Mouse (Mus musculus) gastrocnemius, adult 8-10 months (tissue): ENCODE measurements at regions not wholly inside any gene's neighbourhood (a gene's known extent, or its start where the extent isn't known, plus 50 kb on each side); places are given as distances from the start of the nearest gene placed in this dataset.

Experiments
- DNase-seq, 2 experiments: peaks; one replicate each; pipeline ENCODE4 v3.0.0; 2022; ENCODE audit warnings: low spot score in 2 of 2

DNA sequence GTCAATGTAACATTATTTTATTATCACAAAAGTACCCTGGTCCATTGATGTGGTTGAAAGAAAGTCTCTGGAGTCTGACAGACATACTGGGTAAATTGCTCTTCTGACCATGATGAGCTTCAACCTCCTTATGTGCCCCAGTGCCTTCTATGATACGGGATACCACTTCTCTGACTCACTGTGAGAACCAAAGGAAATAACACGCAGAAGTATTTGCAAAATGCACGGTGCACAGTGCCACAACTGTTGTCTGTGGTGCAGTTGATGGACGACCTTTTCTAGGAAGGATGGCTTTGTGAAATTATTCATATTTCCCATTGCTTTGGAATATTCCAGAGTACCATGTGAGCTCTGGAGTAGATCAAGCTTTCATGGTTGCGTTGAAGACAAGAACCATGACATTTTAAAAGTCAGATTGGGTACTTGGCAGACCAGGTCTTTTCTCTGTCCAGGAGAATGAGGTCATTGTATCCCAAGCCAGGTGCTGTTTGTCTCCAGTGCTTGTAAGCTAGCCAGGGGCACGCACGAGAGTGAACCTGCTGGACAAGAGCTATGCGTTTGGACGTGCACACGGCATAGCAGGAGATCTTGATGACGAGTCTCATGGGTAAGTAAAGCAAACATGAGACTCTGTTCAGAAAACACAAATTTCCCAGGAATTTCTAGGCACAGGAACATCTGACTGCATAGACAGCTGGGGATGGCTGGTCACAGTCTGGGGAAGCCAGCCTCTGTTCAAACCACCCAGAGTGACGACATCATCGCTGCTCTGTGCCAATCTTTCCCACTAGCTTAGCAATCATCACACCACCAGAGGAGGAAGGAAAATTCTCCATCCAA, 74.0 kb upstream of the 1700024P04Rik start:
- peak in 1 of 2 experiments; percentile 24 for DNase-seq

DNA sequence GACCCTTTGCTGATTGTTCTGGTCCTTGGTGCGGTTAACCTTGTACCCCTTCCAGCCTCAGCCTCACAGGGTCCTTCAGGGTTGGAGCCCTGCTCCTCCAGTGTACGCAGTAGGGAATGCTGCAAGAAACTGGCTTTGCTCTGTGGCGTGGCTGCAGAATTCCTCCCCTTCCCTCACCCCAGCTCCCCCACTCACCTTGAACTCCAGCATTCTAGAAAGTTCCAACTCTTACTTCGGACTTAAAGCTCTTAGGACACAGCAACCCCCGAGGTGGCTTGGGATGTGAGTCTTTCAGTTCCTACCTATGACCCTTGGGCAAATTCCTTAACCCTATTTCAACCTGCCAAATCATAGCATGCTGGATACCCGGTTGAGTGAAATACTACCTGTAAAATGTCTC, 73.3 kb upstream of the 1700024P04Rik start:
- no peak for DNase-seq

DNA sequence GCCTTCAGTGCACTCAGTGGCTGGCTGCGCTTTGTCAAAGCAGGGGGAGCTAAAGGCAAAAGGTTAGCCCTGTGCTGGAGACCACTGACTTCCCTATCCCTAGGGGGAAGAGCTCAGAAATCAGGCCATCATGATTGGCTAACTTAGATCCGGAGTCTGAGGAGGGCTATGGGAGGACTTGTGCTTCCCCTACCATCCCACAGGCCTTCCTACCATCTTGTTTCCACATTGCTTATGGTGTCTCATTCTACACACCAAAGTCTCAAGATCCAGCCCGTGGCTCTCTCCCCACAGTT, 72.9 kb upstream of the 1700024P04Rik start:
- no peak for DNase-seq

DNA sequence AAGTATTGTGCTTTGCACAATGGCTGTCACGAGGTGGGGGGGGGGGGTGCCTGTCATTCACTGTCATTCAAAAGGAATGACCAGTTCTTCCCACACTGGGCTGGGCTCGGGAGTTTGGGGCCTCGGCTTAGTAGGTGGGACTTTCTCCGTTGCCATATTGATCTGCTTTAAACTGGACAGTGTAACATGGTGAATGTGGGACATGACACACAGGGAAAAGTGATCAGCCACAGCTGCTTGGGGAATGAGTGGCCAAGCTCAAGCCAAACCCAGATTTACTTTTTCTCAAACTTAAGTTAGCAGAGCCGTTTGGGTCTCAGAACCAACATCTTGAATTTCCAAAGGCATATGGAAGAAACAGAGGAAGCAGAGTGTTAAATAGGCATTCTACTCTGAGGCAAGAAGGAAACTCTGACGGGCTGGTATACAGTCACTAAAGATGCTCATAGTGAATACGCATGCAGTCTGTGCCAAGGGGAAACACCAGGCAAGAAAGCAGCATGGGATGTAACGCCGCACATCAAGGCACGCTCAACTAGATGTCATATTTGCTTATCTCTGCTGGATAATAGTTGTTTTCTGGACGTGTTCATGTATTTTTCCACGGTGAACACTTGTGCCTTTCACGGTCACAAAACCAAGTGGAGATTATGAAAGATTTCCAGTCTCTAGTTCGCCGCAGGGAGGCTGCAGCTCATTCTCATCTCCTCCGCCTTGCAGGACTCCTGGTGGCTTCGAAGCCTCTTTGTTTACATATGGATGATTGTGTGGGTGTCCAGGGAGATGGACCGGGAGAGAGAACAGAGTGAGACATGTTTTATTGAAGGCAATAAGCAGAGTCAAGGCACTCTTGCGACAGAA, 72.3 kb upstream of the 1700024P04Rik start:
- no peak for DNase-seq

DNA sequence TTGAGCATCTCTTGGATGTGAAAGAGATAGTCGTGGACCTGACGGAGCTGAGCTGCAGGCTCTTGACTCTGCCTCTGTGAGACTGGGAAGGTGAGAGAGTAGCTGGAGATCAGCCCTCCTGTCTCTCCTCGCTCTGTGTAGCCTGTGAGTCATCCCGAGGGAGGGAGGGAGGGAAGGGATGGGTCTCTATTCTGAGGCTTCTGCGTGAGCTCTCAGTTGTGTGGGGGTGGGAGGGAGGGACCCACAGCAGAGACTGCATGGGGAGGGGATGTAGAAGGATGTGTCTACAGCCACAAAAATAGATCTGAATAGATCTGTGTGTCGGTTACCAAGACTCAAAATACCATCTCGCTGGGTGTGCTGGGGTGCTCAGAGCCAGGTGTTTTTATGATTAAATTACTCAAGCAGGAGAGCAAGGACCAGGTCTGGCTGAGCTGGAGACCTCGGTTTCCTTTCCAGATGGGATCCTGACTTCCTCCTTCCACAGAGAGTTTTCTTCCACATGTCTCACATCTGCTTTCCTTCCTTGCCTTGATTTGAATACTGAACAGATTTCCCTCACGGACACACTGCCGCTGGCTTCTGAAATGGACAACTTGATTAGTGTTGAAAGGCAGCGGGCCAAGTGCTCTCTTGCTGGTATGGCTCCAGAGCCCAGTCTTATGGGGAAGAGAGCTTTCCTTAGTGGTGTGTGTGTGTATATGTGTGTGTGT, 71.4 kb upstream of the 1700024P04Rik start:
- DNase-seq: peak in 1 of 2 experiments; percentile 32

DNA sequence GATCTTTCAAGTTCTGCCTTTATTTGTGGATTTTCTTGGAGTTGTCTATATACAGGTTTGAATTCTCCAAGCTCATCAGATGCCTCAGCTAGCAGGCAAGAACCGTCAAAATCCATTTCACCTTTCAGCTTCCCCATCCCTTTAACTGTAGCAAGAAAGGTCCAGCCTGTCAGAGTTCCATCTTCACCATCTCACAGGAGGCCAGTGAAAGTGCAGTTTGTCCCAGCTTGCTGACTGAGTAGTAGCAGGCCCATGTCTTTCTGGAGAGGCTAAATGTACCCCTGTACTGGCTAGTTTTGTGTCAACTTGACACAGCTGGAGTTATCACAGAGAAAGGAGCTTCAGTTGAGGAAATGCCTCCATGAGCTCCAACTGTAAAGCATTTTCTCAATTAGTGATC, 67.7 kb upstream of the 1700024P04Rik start:
- no peak for DNase-seq

DNA sequence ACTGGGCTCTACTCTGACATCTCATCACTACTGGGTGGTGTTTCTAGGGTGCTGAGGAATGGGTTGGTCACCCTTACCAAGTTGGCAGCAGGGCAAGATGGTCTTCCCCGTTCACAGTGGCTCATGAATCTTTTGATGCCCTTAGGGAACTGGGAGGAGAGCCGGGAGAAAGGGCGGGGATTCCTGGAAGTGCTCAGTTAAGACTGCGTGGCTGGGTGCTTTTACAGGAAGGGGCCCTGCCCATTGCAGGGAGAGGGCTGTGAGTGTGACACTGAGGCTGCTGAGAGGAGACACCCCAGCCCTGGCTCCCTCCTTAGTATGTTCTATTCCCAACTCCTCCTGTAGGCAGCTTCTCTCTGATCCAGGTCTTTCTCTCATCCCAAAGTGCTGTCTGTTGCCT, 65.3 kb upstream of the 1700024P04Rik start:
- DNase-seq: no peak

DNA sequence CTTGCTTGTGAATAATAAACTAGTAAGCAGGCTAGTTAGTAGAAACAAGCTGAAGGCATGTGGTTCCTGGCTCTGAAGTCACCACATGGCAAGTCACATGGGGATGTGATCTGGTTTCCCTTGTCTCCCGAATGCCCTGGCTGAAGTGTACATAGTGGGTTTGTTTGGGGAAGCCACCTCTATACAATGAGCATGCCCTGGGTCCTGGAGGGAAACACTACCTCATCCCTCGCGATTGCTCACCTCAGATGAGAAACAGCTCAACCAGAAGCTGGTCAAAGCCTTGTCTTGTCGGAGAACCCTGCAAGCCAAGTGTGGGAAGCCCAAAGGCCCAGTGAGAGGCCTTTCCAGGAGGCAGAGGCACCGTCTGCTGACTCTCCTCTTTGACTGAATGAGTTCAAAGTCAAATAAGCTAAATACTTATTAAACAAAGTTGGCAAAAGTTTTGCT, 64.3 kb upstream of the 1700024P04Rik start:
- DNase-seq: no peak

DNA sequence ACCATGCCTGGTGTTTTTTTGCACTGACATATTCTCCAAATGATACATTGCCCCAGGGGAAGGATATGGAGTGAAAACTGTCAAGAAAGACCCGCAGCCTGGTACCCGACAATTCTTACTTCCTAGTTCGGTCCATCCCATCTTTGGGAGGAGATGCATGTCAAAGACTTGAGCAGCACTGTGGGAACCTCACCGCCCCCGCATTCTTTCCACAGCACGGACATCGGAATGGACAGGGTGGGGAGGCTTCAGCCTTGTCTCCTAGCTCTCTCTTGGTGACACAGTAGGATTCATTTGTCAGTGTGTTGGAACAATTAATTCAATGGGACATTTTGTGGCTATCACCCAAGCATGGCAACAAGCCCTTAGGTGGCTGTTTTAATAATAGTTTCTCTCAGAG, 62.9 kb upstream of the 1700024P04Rik start:
- DNase-seq: no peak

DNA sequence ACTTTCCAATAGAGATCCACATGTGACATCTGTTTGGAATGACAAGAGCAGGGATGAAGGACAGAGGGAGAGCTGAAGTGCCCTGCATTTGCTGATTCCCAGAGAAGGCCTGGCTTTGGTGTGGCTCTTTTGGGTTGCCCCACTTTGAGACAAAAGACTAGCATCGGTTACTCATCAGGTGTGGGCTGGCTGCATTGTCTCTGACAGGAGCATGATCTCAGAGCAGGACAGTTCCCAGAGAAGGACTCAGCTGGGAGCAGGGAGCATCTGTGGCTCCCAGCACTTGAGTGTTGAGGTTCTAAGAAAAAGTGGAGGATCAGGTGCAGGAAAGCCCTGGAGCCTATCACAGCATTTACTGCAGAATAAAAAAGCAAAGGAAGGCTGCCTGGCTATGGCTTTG, 62.4 kb upstream of the 1700024P04Rik start:
- DNase-seq: no peak

DNA sequence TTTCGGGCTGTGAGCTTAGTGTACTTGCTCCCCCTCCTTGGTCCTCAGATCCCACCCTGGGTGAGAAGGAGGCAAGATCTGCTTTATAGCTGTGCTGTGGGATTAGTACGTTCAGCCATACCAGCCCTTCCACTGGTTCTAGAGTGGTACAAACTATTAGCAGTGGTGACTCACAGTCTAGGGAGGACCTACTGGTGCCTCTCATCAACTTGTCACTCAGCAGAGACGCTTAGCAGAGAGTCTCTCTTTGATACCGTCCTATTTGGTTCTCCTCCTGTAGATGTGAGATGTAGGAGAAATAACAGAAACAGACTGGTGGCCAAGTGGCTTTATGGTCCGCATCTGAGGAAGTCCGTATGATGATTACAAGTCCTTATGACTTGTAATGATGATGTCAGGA, 57.7 kb upstream of the 1700024P04Rik start:
- no peak for DNase-seq

DNA sequence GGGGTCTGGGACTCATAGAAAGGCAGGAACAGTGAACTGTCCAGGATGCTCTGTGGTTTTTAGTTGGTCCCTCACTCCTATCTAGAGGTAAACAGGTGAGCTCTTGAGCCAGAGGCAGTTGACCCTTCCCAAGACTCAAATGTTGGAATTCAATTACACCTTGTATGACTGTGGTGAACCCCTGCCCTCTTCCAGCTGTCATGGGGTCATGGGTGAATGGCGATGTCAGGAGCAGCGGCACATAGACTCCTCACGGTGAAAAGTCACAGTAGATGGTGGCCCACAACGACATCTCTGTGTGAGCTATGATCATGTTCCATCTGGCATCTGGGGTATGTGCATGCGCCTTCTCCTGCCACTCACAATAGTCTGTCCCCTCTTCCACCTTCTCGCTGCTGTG, 56.9 kb upstream of the 1700024P04Rik start:
- no peak for DNase-seq

DNA sequence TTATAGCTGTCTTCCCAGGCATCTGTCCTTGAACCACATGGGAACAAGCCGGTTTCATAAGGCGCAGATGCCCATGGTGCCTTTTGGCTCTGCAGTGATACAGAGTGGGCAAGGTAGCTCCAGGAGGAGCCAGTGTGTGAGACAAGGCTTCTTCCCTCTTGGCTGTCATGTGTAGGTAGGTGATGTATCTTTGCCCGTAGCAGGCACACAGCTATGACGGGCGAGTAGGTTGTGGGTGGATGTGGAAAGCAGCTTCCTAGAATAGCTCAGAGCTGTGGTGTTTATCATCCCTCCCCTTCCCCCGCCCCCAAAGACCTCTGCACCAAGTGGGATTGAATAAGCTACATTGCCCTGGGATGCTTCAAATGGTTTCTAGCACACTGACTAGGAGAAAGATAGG, 56.5 kb upstream of the 1700024P04Rik start:
- no peak for DNase-seq

DNA sequence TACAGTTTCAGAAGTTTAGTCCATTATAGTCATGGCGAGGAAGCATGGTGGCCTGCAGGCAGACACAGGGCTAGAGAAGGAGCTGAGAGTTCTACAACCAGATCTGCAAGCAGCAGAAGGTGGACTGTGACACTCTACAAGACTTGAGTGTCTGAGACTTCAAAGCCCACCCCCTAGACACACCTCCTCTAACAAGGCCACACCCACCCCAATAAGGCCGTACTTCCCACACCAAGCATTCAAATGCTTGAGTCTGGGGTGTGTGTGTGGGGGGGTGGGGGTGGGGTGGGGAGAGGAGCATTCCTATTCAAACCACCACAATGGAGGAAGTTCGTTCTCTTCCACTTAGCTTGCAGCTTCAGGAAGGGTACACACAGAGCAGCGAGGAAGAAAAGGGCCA, 55.8 kb upstream of the 1700024P04Rik start:
- DNase-seq: no peak

DNA sequence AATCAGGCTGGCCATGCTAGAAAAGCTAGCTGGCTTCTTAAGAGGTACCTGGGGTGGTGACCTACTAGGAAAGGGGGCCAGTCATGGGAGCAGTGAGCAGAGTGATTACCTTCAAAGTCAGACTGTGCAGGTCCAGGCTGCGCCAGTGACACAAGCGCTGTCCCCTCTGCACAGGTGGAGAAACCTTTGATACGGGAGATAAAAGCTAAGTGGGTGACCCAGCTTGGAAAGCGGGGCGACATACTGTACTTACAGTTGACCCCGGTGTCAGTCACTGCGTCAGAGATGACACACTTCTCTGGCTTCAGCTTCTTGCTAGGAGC, 54.7 kb upstream of the 1700024P04Rik start:
- DNase-seq: no peak

DNA sequence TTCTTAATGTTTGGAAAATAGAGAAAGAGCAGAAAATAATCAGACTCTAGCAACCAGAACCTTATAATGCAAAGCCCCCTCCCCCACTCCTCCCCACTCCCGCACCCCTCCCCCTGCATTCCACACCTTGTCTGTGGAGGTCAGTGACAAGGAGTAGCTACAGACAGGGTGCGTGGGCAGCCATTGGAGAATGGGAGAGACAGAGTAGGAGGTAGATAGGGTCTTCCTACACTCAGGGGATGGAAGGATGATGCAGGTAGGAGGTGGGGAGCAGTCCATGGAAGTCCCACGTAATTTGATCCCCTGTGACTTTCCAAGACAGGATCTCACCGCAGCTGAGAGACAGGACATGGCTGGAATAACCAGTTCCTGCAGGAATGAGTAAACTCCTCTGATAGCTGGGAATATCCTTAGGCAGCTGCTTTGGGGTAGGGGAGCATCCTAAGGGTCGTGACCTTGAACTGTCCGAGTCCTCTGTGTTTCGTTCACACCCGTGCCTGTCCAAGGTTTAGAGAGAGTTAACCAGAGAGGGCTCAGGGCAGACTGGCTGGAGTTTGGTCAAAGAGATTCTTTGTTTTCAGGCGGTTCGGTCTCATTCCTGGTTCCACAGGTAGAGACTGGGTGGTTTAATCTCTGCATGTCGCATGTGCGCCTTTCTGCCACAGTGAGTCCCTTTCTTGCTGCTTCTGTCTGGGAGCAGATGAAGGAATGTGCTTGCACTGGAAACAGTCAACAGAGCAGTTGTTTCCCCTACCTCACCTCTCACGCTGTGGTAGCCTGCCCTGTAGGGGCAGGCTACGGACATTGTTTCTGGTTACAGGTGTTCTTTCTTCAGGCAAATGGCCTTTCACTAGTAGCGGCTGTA, 54.1 kb upstream of the 1700024P04Rik start:
- no peak for DNase-seq

DNA sequence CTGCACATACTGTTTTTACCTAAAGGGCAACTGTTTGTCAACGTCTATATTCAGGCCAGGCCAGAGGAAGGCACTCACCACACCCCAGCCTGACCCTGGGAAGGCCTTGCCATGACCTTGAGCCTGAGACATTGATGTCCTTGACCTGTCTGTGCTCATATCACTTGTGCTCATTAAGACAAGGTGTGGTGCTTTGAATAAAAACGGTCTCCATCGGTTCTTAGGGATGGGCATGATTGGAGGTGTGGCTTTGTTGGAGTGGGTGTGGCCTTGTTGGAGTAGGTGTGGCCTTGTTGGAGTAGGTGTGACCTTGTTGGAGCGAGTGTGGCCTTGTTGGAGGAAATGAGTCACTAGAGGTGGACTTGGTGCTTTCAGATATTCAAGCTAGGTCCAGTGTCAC, 52.8 kb upstream of the 1700024P04Rik start:
- no peak for DNase-seq
